Mouse (Mus musculus) cerebellum, adult 9-11 months (tissue): ENCODE results near the gene Ippk.

Source experiments
- DNase-seq: peaks from one replicate; pipeline ENCODE4 v3.0.0; 2022

Gene Ippk

GRCm38 (mm10) chr13:49420754-49421605 lies at the start of gene Ippk:
Gene Ippk (plus strand): TSS chr13:49421249.
- DNase-seq: peak; percentile 99

GRCm38 (mm10) chr13:49371428-49371899 lies 49.6 kb upstream of the Ippk start:
- DNase-seq: peak; percentile 53

GRCm38 (mm10) chr13:49372370-49373060 lies 48.5 kb upstream of the Ippk start:
- DNase-seq: no peak

- DNase-seq: no peak
Measured at GRCm38 (mm10) chr13:49374304-49374703, 46.7 kb upstream of the Ippk start.

- DNase-seq: no peak
Measured at GRCm38 (mm10) chr13:49374730-49375129, 46.3 kb upstream of the Ippk start.

GRCm38 (mm10) chr13:49377608-49378007 lies 43.4 kb upstream of the Ippk start:
- no peak for DNase-seq

GRCm38 (mm10) chr13:49379301-49379700 lies 41.7 kb upstream of the Ippk start:
- no peak for DNase-seq

- peak; percentile 79 for DNase-seq
Measured at GRCm38 (mm10) chr13:49381230-49381629, 39.8 kb upstream of the Ippk start.

GRCm38 (mm10) chr13:49382997-49383396 lies 38.1 kb upstream of the Ippk start:
- no peak for DNase-seq

- DNase-seq: no peak
Measured at GRCm38 (mm10) chr13:49384751-49385463, 36.1 kb upstream of the Ippk start.

- no peak for DNase-seq
Measured at GRCm38 (mm10) chr13:49391374-49391773, 29.7 kb upstream of the Ippk start.

GRCm38 (mm10) chr13:49393579-49393978 lies 27.5 kb upstream of the Ippk start:
- no peak for DNase-seq

- DNase-seq: no peak
Measured at GRCm38 (mm10) chr13:49394886-49395447, 26.1 kb upstream of the Ippk start.

- no peak for DNase-seq
Measured at GRCm38 (mm10) chr13:49396798-49397197, 24.3 kb upstream of the Ippk start.

- no peak for DNase-seq
Measured at GRCm38 (mm10) chr13:49398191-49398590, 22.9 kb upstream of the Ippk start.

GRCm38 (mm10) chr13:49400139-49400538 lies 20.9 kb upstream of the Ippk start:
- no peak for DNase-seq

GRCm38 (mm10) chr13:49402628-49403027 lies 18.4 kb upstream of the Ippk start:
- no peak for DNase-seq

- no peak for DNase-seq
Measured at GRCm38 (mm10) chr13:49407795-49408194, 13.3 kb upstream of the Ippk start.

- no peak for DNase-seq
Measured at GRCm38 (mm10) chr13:49421606-49421917, 513 bp downstream of the Ippk start.

GRCm38 (mm10) chr13:49421959-49422358 lies 910 bp downstream of the Ippk start:
- DNase-seq: no peak

- no peak for DNase-seq
Measured at GRCm38 (mm10) chr13:49426736-49427135, 5.7 kb downstream of the Ippk start.

- no peak for DNase-seq
Measured at GRCm38 (mm10) chr13:49428042-49428675, 7.1 kb downstream of the Ippk start.

GRCm38 (mm10) chr13:49430529-49430928 lies 9.5 kb downstream of the Ippk start:
- DNase-seq: no peak
